Mouse (Mus musculus) liver, adult (tissue): Measurements from ENCODE around the gene Agpat4.

Experiments used
- GATA4 ChIP-seq: IDR thresholded peaks from 2 replicates; pipeline ENCODE4 v1.6.1; 2014; ENCODE audit warnings: mild to moderate bottlenecking, low read length; ENCODE audit not compliant: insufficient replicate concordance

Agpat4 gene

DNA sequence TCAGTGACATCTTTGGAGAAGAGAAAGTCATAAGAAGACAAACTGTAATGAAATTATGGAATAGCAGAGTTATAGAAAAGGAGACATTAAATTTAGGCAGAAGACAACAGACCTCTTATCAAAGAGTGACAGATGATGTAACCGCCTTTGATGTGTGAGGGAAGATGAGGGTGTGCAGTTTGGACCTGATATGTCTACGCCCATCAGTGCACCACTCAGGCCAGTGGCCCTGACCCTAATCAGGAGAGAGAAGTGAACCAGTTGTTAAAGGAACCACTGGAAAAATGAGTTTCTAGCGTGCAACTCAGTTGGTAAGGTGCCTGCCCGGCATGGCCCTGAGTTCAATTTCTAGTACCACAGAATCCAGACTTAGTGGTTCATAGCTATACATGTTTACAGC lies 67.4 kb downstream of the Agpat4 start:
- no peak for TF ChIP-seq GATA4

GRCm38 (mm10) chr17:12186341-12186740 lies 67.8 kb downstream of the Agpat4 start:
- no peak for TF ChIP-seq GATA4

- TF ChIP-seq GATA4, result no peak
Observed at GRCm38 (mm10) chr17:12187782-12188181, 69.3 kb downstream of the Agpat4 start.

GRCm38 (mm10) chr17:12195137-12195536 lies 76.6 kb downstream of the Agpat4 start:
- no peak for TF ChIP-seq GATA4

DNA sequence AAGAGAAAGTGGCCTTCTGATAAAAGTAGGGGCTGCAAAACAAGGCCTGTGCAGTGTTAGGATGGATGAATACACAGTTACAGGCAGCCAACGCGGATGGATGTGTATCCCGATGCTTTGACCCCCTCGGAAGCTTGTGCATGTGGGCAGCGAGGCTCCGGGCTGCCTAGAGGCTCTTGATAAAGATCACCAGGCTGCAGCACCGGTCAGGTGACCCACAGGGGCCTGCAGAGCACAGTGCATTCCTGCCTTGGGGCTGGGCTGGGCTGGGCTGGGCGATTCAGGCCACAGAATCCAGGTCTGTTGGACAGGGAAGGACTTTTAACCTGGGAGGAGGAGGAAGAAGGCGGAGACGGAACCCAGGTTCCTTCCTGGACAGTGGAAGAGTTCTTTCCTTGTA lies 77.1 kb downstream of the Agpat4 start:
- TF ChIP-seq GATA4, result no peak

DNA sequence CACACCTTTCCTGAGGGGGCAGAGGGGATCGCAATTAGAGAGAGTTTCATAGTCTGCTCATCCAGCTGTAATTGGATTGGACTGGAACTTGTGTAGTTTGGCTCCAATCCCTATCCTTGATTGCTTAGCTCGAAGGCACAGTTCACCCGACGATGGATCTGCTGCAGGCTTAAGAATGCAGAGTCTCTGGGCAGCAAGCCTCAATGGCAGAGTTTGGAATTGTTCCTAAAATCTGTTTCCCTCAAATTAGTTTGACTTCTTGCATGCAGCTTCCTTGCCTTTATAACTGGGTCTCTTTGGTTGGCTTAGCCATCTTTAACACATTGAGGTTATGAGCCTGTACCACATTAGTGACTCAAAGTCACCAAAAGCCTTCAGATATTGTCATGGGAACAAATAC lies 81.4 kb downstream of the Agpat4 start:
- no peak for TF ChIP-seq GATA4

DNA sequence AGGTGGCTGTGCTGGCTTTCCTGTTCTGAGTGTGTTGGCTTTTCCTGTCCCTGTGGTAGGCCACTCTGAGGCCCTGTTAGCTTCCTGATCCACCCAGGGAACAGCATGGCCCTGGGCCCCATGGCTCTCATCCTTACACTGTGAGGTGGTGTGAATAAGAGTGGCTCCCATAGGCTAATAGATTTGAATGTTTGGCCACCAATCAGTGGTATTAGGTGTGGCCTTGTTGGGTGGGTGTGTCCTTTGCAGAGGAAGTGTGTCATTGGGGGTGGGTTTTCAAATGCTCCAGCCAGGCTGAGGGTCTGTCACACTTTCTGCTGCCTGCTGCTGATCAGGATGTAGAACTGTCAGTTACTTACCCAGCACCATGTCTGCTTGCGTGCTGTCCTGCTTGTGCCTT lies 82.6 kb downstream of the Agpat4 start:
- no peak for TF ChIP-seq GATA4

- no peak for TF ChIP-seq GATA4
Observed at GRCm38 (mm10) chr17:12203414-12203897, 85.0 kb downstream of the Agpat4 start.

GRCm38 (mm10) chr17:12204246-12204645 lies 85.7 kb downstream of the Agpat4 start:
- no peak for TF ChIP-seq GATA4

- TF ChIP-seq GATA4, result no peak
Observed at GRCm38 (mm10) chr17:12204689-12205014, 86.1 kb downstream of the Agpat4 start.

DNA sequence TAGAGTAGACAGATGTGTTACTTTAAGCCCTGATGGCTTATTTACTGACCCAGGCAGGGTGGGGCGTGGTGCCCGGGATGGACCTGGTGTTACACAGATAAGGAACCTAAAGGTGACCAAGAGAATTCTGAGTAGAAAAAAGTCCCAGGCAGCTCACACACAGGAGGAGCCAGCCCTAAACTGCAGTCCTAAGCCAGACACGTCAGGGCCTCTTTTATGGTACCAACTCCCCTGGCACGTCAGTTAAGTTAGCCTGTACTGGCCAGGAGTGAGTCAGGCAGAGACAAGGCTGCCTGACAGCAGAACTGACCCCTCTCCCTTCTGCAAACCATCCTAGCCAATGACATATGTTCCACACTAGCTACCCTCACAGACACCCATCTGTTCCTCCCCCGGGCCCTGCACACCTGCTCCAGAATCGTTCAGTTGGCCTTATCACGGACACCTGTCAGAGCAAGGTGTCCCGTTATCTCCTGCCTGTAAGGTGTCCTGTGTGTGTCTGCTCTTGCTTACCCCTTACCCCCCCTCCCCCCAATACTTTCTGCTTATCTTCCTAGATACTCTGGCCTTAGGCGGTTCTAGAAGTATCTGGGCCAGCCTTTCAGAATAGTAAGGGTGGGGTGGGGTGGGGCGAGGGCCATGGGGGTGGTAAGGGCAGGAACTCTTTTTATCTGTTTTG lies 86.7 kb downstream of the Agpat4 start:
- no peak for TF ChIP-seq GATA4

DNA sequence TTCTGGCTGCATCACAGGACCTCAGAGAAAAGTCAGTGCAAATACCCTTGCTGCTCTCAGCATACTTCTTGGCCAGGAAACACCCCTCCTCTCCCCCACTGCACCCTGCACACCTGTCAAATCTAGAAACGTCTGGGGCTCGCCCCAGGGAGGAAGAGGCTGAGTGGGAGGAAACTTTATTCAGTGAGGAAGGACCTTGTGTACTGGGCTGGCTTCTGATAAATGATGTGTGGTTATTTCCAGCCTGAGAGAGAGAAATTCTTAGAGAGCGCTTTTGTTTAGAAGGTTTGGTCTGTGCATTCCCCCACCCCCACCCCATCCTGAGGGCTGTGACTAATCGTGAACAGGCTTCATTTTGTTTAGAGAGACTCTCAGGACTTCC lies 87.2 kb downstream of the Agpat4 start:
- no peak for TF ChIP-seq GATA4

- TF ChIP-seq GATA4, result no peak
Observed at GRCm38 (mm10) chr17:12206248-12206647, 87.7 kb downstream of the Agpat4 start.

- no peak for TF ChIP-seq GATA4
Observed at GRCm38 (mm10) chr17:12207022-12207548, 88.6 kb downstream of the Agpat4 start.

- no peak for TF ChIP-seq GATA4
Observed at GRCm38 (mm10) chr17:12209481-12209880, 91.0 kb downstream of the Agpat4 start.

DNA sequence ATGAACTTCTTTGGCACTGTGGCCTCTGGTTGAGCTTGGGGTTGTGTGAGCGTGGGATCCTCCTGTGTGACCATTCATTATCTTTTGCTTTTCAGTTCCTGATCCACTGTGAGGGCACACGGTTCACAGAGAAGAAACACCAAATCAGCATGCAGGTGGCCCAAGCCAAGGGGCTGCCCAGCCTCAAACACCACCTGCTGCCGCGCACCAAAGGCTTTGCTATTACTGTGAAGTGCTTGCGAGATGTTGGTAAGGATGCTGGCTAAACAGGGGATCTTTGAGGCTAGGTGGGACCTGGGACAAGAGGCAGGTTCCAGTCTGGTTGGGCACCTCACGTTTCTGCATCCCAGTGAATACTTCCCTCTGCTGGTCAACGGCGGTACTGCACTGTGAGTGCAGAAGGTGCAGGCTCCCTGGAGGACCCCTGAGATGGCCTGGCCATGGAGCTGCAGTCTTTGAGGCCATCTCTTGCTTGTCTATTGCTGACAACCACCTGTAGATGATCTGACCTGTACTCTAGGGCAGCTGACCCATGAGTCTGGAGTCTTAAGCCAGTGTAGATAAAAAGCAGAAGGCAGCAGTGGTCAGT lies 92.1 kb downstream of the Agpat4 start:
- TF ChIP-seq GATA4, result no peak

DNA sequence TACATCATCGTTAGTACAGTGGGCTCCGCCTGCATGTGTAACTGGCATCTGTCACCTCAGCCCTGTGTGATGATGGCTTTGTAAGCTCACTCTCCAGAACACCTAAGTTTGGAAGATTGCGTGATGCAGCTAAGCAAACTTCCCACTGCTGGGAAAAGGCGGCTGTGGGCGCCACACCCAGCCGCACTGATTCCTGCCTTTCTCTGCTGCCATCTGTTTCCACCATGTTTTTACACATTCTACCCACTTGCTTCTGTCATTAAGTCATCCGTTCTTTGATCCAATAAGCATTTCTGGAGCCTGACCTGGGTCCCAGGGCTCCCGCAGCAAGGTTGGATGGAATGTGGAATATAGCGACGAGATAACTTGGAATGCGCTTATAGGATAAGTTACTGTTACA lies 93.4 kb downstream of the Agpat4 start:
- TF ChIP-seq GATA4, result no peak

GRCm38 (mm10) chr17:12212341-12212740 lies 93.8 kb downstream of the Agpat4 start:
- no peak for TF ChIP-seq GATA4

DNA sequence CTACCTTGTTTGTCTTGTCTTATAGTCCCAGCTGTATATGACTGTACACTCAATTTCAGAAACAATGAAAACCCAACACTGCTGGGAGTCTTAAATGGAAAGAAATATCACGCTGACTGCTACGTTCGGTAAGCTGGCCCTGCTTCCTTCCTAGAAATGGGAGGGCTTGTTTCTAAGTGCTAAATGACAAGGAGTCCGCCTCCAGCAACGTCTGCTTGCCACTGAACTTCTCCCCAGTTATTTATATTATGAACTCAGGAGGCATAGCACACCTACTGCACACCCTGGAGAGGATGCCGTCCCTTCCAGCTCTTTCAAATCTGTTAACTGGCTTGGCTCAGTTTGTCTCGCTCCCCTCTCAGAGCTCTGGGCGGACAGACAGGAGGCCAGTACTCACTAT lies 94.9 kb downstream of the Agpat4 start:
- no peak for TF ChIP-seq GATA4
